Mouse (Mus musculus) heart, adult 2 months (tissue): ENCODE measurements around the gene Dgkh. TPM values are rescaled to one million over a fixed set of nuclear protein-coding genes. Genes with fewer than 3 reads are reported as not detected.

Source experiments
- DNase-seq, 2 experiments: peaks; one replicate each; pipeline ENCODE4 v3.0.0; 2021
- H3K27ac ChIP-seq: fragments of 200-600 bp; 2 replicates; pipeline ENCODE4 v1.8.1; 2022
- H3K27me3 ChIP-seq: fragments of 200-500 bp; 2 replicates; pipeline ENCODE4 v1.6.1; 2012; ENCODE audit warnings: mild to moderate bottlenecking, low read length, inconsistent platforms, mixed read lengths; ENCODE audit not compliant: control insufficient read depth, insufficient read depth
- H3K36me3 ChIP-seq: fragments of 200-500 bp; 2 replicates; pipeline ENCODE4 v1.6.1; 2012; ENCODE audit warnings: low read length, inconsistent platforms; ENCODE audit not compliant: control insufficient read depth, insufficient read depth
- H3K4me1 ChIP-seq: fragments of 200-500 bp; 2 replicates; pipeline ENCODE4 v1.6.1; 2011; ENCODE audit warnings: low read length; ENCODE audit not compliant: control insufficient read depth, insufficient read depth
- H3K4me3 ChIP-seq: fragments of 200-600 bp; 2 replicates; pipeline ENCODE4 v1.8.1; 2022
- H3K79me2 ChIP-seq: fragments of 200-500 bp; replicated peaks from 2 replicates; pipeline ENCODE4 v1.6.1; 2012; ENCODE audit warnings: mild to moderate bottlenecking, inconsistent platforms, low read length, moderate library complexity, mixed read lengths; ENCODE audit not compliant: control insufficient read depth, insufficient read depth
- H3K9ac ChIP-seq: fragments of 200-500 bp; 2 replicates; pipeline ENCODE4 v1.6.1; 2012; ENCODE audit warnings: low read depth, mild to moderate bottlenecking, control low read depth, inconsistent platforms, low read length, mixed read lengths
- CTCF ChIP-seq: fragments of 200-600 bp; IDR thresholded peaks from 2 replicates; pipeline ENCODE4 v1.8.1; 2022; ENCODE audit warnings: antibody characterized with exemption, mild to moderate bottlenecking, moderate library complexity
- EP300 ChIP-seq: fragments of 200-500 bp; IDR thresholded peaks from 2 replicates; pipeline ENCODE4 v1.6.1; 2011; ENCODE audit warnings: low read depth, low read length, control low read depth; ENCODE audit not compliant: insufficient read depth
- POLR2A ChIP-seq: fragments of 200-500 bp; IDR thresholded peaks from 2 replicates; pipeline ENCODE4 v1.6.1; 2011; ENCODE audit warnings: mild to moderate bottlenecking, low read depth, low read length, control low read depth; ENCODE audit not compliant: insufficient read depth
- WGBS: fragments of 180-500 bp; shearing (Covaris S2); methylation state at CpG from one replicate; pipeline ENCODE4 v1.1.7; 2018; 5-methylcytosine and 5-hydroxymethylcytosine counted together
- intact Hi-C: fragments of 180-260 bp; cut with DNase I; formaldehyde crosslinking; loops from one replicate; pipeline ENCODE4 v1.15.1; 2025
- polyA plus RNA-seq: library from polyadenylated mRNA; depleted of rRNA; stranded (reverse); fragments of >200 nt; gene quantifications from 2 replicates; pipeline ENCODE4 v1.2.3, GENCODE M21; 2012
- total RNA-seq, 2 experiments: library from RNA; stranded (reverse); gene quantifications; 2 replicates each; pipeline ENCODE4 v1.2.3; 2021

Dgkh gene
- total and polyA plus RNA-seq, 3 experiments: 1.1 to 6.3 (median 6.2) TPM

- Histone ChIP-seq H3K27me3 (no peaks in the 10 kb centered on the region), H3K4me1 (no peaks in the 10 kb centered on the region), H3K9ac (no peak overlapping the region), H3K4me3 (no peak overlapping the region), H3K27ac (no peak overlapping the region), H3K79me2 (no peaks in the 10 kb centered on the region; the same call in 1 of the 2 replicates), H3K36me3 (no peaks in the 10 kb centered on the region)
- 93% methylated on average over 4 of the region's 4 CpGs for WGBS
- DNase-seq: no peak
- TF ChIP-seq EP300 (no peak), POLR2A (no peak), CTCF (no peak)
- intact Hi-C loops: no loop called here
These were observed 101.4 kb downstream of the Dgkh start for GRCm38 (mm10) chr14:78630923-78631875.

DNA sequence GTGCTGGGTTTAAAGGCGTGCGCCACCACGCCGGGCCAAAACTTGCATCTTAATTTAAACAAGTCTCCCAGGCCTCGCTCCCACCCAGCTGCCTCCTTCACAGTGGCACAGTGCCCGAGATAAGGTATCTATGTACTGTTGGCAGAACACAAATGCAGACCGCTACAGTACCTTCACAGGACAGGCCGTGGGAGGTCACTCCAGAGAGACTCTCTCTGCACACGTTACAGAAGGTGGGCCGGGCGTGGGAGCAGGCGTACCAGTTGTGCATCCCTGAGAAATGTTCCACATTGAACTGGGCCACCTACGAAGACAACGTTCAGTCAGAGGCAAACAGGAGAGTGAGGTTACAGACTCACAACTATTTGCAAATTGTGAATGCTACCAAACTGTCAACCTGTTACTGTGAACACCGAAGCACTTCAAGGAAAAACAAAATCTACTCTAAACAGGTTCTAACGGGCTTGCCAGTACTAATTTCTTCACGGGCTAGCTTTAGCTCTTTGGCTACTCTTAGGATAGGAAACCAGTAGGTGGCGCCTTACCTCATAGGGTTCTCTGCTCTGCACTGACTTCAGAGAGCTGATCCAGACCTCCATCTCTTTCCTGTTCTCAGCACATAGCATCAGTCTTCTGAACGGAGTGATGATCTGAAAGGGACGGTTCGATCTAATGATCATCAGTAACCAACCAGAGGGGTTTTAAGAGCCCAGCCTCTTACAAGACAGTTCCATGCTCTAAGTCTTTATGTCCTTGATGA, 104.9 kb downstream of the Dgkh start:
- Histone ChIP-seq H3K27ac (no peak overlapping the region), H3K27me3 (no peaks in the 10 kb centered on the region), H3K36me3 (no peaks in the 10 kb centered on the region), H3K9ac (no peak overlapping the region), H3K4me3 (no peak overlapping the region), H3K4me1 (no peaks in the 10 kb centered on the region), H3K79me2 (no peaks in the 10 kb centered on the region; the same call in 1 of the 2 replicates)
- WGBS: 69% methylated on average over 21 of the region's 21 CpGs
- no peak for TF ChIP-seq POLR2A
- TF ChIP-seq CTCF: peak; percentile 74
- TF ChIP-seq EP300: no peak
- peak in 1 of 2 experiments; percentile 10 for DNase-seq
- intact Hi-C loops: no loop called here

GRCm38 (mm10) chr14:78618883-78619295, 113.7 kb downstream of the Dgkh start:
- no peak for DNase-seq
- no peak overlapping the region for H3K27ac ChIP-seq
- TF ChIP-seq POLR2A: no peak
- no peak for TF ChIP-seq CTCF
- no peak for TF ChIP-seq EP300
- H3K9ac ChIP-seq: no peak overlapping the region
- intact Hi-C loops: no loop called here
- H3K79me2 ChIP-seq: no peaks in the 10 kb centered on the region
- no peaks in the 10 kb centered on the region for H3K4me1 ChIP-seq
- no peak overlapping the region for H3K4me3 ChIP-seq
- 67% methylated on average over 9 of the region's 9 CpGs for WGBS
- H3K27me3 ChIP-seq: no peaks in the 10 kb centered on the region
- H3K36me3 ChIP-seq: no peaks in the 10 kb centered on the region

GRCm38 (mm10) chr14:78613569-78613968, 119.0 kb downstream of the Dgkh start:
- Histone ChIP-seq H3K36me3 (no peaks in the 10 kb centered on the region), H3K27me3 (no peaks in the 10 kb centered on the region), H3K27ac (no peak overlapping the region), H3K4me1 (no peaks in the 10 kb centered on the region), H3K9ac (no peak overlapping the region), H3K79me2 (no peaks in the 10 kb centered on the region), H3K4me3 (no peak overlapping the region)
- WGBS: 75% methylated on average over 5 of the region's 5 CpGs
- intact Hi-C loops: no loop called here
- no peak for DNase-seq
- peak; percentile 71 for TF ChIP-seq CTCF
- TF ChIP-seq POLR2A: no peak
- no peak for TF ChIP-seq EP300

DNA sequence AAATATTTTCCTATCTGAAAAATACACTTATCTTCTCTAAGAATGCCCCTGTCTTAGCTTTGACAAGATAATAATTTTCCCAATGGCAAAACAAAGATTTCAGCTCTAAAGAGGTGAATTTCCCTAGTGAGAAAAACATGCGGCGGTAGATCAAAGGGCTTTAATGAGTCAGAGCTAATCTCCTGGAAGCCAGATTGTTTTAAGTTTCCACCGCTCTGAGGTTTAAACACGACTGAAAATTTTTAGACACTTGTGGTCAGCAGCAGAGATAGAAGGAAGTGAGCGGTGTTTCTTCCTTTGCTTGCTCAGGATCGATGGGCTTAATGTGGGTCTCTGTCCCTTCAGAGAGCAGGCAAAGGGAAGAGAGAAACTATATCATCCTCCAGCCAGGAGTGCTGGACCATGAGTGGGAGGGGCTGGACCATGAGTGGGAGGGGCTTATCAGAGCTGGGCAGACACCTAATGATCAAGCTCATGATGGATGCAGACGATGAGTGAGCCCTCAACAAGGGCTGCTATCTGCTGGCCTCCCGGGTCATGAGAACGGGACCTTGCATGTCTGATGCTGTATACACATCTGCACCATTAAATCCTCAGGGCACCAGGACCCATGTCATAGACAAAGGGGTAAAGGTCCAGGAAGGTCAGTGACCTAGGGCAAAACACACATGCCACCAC, 120.3 kb downstream of the Dgkh start:
- no peak overlapping the region for H3K4me3 ChIP-seq
- H3K4me1 ChIP-seq: no peaks in the 10 kb centered on the region
- H3K36me3 ChIP-seq: no peaks in the 10 kb centered on the region
- H3K27me3 ChIP-seq: no peaks in the 10 kb centered on the region
- intact Hi-C loops: no loop called here
- H3K79me2 ChIP-seq: no peaks in the 10 kb centered on the region
- H3K9ac ChIP-seq: no peak overlapping the region
- 62% methylated on average over 9 of the region's 9 CpGs for WGBS
- no peak for TF ChIP-seq POLR2A
- no peak for TF ChIP-seq CTCF
- TF ChIP-seq EP300: no peak
- no peak for DNase-seq
- no peak overlapping the region for H3K27ac ChIP-seq
